Mouse (Mus musculus) lung, postnatal 4 days (tissue): ENCODE measurements at regions not wholly inside any gene's neighbourhood (a gene's known extent, or its start where the extent isn't known, plus 50 kb on each side); places are given as distances from the start of the nearest gene placed in this dataset.
"Not testable (repeated sequence)": the region's sequence is repeated elsewhere in the genome, so short reads cannot be mapped to it uniquely, and the experiment has no call there.

Experiments
- DNase-seq, 2 experiments: peaks; one replicate each; pipeline ENCODE4 v3.0.0; 2021

DNA sequence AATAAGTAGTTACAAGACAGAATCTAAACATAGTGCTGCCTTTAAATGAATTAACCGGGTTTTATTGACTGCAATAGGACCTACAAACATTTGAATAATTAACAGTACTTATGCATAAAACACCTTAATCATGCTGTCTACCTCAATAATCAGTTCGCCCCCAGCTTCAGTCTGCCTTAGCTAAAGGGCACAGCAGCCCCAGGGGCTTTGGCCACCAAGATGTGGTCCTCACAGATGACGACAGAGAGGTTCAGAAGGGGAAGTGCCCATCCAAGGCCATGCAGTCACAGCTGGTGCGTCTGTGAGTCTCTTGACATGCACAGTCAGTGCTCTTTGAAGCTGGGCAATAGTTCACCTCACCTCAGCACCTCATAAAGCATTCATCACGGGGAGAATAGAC is 452.8 kb upstream of the Jmjd1c start:
- no peak for DNase-seq

DNA sequence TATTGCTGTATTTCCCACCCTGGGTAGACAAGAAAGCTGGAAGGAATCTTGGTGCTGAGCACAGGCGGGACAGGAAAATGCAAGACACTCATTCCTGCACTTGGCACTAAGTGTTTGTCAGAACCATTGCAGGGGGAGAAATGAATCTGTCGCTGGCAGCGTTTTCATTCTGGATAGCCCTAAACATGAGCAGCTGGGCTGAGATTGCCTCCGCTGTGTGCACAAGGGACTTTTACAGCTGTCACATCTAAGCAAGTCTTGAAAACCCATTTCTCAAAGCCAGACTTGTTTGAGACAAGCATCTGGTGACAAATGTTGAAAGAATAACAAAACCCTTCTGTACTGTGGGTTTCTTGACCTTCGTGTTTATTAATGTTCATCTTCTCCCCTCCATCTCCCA is 438.4 kb upstream of the Jmjd1c start:
- peak in 1 of 2 experiments; percentile 32 for DNase-seq

DNA sequence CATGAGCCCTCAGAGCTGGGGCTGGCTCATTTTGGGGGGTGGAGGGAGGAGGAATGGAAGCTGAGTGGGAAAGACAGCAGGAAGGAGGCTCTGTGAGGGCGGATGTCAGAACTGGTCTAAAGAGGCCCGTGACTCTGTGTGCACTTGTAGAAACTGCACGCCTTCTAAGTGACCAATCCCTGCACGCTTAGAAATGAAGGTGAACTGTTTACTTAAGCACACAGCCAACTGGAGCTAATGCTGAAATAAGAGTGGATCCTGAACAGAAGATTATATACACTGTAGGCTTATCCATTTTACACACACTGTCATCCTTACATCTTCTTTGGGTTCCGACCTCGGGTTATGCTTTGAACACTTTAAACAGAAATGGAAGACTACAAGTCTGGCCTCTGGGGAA is 412.8 kb upstream of the Jmjd1c start:
- no peak for DNase-seq

DNA sequence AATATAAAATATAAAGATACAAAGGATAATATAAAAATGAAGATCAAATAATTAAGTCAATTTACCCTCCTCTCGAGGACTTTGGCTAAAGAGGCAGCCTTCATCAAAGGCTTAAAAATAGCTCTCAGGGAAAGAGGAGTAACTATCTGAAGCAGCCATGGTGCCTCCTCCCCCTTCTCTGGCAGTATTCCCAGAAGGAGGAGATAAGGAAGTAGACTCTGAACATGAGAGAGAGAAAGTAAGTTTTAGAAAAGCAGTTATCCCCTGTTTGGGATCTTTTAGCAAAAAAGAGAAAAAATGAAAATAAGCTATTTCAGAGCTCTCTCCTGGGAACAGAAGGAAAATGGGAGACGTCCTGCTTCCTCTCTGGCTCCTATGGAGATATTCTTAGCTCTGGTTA is 406.7 kb upstream of the Jmjd1c start:
- not testable (repeated sequence) for DNase-seq

DNA sequence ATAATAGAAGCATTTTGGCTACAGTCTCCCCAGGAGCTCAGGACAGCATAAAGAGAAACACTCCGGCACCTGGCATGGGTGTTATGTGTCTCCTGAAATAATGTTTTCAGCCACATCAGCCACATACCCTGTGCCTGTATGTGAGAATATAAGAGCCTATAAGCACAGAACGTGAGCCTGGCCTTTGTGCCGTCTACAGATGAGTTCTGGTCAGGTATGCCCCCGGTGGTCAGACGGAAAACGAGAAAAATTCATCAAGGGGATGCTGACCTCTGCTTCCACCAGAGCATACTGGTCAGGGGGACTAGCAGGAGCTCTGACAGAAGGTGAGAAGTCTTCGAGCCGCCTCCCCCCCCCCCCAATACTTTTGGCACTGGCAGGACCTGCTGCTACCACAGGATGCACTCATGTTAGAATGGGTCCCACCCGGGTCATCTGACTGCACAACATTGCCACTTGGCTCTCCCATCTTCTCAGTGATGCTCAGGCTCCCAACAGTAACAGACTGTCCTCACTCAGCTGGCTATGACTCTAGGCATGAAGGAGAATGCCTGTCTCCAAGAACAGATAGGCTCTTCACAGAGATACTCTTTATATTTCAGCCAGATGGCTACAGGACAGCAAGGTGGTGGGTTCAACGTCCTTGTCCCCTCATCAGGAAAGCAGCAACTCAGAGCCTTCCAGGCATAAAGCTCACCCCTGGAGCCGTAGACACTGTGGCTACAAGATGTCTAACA is 401.2 kb upstream of the Jmjd1c start:
- DNase-seq, result no peak

DNA sequence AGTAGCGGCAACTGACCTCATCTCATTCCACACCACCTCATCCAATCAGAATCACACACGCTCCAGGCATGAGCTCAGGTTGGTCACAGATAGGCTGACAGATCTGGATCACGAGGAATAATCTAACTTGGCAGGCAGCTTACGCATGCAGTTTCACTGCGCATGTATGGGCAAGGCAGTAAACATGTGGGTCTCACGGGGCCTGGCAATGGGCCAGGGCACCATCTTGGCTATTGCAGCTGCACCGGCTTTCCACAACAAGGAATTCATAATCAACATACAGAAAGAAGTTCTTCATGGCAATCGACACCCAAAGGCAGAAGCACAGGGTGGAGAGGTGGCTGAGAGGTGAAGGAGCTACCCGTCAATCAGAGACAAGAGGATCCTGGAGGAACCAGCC is 381.0 kb upstream of the Jmjd1c start:
- DNase-seq, result not testable (repeated sequence)

DNA sequence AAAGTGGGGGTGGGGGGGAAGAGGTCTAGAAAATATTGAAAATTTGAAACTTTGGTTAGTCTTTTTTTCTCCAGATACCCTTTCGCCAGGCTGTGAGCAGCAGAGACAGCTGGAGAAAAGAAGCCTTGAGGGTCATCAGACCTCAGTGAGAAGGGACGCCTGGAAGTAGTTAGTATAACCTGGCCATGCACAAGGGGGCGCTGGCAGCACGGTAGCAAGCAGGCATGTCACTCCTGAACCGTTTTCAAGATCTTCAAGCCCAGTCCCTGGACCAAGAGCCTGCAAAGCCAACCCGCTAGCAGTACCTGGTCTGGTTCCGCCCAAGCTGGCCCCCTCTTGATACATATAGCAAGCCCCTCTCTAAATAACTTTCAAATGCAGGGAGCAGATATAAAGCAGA is 378.0 kb upstream of the Jmjd1c start:
- peak in 1 of 2 experiments; percentile 10 for DNase-seq

DNA sequence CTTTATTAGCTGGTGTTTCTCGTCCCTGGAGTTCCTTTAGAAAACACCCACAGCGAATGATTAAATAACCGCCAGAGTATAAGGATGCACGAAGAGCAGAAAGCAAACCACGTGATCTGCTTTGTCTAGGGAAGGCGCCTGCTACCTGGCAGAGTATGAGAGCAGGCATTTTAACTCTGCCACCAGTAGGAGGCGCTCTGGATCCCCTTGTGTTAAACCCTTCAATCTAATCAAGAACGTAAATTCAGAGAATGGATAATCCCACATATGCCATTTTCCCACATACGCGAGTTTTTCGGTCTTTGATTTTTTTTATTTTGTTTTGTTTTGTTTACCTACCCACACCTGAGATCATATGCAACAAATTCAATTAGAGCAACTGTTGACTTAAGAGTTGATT is 376.1 kb upstream of the Jmjd1c start:
- DNase-seq, result no peak

DNA sequence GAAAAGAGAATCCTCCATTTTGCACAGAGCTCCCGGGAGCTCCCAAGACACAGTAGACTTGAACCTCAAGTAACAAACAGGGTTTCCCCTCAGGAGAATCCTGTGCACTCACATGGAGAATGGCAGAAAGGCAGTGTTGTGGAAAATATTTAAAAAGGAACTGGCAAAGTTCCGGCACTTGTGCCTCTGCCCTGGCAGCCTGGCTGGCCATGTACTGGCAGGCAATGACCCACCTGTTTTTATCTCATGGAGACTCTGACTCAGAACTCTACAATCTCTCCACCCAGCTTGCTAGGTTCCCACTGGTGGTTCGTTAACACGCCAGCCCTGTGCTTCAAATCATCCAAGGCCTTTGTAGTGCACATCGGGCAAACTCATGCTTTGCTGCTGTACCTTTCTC is 362.3 kb upstream of the Jmjd1c start:
- DNase-seq, result no peak

DNA sequence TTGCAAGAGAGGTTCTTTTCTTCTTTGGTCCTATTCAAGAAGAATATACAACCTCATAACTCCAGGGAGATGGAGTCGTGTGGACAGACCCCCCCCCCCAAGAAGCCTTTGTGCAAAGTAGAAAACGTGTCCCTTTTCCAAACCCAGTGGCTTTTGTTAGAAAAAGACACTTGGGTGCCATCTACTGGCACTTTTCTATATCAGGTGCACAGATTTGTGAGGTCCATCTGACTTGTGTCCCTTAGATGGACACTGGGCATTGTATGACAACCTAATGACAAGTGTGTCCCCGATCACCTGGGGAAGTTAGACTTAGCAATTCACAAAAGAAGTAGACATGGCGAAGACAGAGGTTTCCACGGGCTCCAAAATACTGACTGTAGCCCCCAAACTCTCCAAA is 361.1 kb upstream of the Jmjd1c start:
- no peak for DNase-seq

DNA sequence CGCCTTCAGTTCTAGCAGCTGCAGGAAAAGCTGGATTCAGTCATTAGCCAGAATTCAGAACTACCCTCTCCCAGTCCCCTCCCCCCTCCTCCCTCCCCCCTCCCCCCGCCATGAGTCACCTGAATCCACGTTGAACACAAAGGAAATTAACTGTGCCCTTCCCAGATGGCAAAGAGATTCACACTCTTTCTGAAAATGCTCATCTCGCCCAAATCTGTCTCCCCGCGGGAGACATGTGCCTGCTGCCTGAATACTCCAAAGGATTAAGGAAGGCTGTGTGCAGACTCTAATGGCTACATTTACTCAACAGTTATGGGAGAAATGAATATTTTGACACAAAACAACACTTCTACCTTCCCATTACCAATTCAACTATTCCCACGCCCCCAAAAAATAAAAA is 356.9 kb upstream of the Jmjd1c start:
- DNase-seq, result no peak

DNA sequence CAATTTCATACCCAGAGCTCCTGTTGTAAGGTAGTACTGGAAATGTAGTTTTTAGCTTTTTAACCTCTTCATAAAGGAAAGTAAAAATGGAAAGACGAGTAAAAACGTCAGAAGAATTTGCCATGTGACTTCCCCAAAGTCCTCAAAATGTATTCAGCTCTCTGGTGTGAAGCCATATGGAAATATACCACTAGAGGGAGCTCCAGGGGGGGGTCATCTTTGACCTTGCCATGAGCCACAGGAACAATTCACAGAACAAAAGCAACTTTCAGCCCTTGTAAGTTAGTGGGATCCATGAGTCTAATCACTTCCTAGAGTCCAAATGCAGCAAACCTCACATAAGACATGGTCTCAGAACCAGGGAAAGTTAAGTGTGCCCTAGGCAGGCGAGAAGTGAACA is 354.1 kb upstream of the Jmjd1c start:
- peak in 1 of 2 experiments; percentile 34 for DNase-seq

DNA sequence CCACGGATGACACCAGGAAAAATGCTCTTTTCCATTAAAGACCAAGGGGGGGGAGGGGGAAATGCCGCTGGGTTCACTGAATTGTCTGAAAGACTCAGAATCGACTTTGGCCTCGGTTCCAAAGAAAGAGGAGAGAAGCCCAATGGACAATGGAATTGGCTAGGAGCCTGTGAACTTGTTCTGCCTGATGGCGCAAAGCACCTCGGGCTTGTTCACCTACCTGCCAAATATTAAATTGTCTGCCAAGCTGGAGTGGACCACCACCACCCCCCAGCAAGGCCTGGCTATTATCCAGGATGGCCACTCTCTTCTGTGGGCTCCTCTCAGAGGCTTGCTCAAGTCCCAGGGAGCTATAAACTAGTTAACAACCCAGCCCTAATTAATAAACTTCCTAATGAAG is 352.7 kb upstream of the Jmjd1c start:
- no peak for DNase-seq

DNA sequence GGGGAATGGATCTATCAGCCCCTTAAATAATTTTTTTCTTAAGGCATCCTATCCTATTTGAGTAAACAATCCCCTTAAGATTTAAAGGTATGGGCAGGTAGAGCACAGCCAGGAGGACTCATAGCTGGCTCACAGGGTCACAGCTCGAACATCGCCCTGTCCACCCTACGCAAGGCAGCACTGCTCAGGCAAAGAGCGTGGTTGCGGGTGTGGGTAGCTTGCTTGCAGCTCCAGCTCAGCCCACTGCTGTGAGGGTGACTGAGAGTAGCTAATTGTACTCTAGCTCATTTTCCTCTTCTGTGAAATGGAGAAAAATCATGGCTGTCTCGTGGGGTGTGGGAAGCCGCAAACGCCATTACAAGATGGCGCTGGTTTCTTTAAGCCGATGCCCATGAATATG is 350.1 kb upstream of the Jmjd1c start:
- no peak for DNase-seq

DNA sequence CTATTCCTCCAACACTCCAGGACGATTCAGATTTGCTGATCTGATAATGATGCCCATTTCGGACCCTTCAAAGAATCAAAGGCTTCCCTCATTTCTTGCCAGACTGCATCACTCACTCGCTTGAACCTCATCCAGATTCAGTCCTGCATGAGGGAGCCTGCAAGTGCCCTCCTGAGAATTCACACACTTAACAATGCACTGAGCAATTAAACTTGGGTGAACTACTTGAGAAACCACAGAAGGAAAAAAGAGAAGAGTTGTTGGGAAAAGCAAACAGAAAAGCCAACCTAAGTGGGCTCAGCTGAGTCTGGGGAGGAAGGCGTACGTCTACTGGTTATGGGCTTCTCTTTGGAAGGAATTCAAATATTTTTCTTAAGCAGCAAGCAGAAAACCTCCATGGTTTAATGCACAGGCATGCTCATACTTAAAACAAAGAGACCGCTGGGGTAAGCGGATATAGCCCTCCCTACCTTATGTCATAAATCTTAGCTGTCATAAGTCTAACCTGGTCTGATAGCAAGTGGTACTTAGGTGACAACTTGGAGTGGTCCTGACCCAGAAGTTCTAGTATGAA is 343.6 kb upstream of the Jmjd1c start:
- DNase-seq, result peak; percentile 26 to 34

DNA sequence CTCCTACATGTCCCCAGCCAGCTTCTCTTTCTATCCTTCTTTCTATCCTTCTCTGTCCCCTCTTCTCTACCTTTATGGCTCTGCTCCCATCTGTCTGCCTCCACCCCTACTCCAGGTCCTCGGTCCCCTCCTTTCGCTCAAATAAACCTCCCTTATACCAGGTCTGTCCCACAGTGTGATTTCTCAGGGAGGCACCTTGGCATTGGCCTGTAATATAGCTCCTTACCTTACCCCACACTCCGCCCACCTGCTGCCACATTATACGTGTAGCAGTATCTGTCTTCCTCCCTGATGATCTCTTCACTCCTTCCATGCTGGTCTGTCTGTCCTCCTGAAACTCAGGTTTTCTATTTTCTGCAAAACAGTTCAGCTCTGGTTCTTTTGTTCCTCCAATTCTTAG is 339.1 kb upstream of the Jmjd1c start:
- no peak for DNase-seq

DNA sequence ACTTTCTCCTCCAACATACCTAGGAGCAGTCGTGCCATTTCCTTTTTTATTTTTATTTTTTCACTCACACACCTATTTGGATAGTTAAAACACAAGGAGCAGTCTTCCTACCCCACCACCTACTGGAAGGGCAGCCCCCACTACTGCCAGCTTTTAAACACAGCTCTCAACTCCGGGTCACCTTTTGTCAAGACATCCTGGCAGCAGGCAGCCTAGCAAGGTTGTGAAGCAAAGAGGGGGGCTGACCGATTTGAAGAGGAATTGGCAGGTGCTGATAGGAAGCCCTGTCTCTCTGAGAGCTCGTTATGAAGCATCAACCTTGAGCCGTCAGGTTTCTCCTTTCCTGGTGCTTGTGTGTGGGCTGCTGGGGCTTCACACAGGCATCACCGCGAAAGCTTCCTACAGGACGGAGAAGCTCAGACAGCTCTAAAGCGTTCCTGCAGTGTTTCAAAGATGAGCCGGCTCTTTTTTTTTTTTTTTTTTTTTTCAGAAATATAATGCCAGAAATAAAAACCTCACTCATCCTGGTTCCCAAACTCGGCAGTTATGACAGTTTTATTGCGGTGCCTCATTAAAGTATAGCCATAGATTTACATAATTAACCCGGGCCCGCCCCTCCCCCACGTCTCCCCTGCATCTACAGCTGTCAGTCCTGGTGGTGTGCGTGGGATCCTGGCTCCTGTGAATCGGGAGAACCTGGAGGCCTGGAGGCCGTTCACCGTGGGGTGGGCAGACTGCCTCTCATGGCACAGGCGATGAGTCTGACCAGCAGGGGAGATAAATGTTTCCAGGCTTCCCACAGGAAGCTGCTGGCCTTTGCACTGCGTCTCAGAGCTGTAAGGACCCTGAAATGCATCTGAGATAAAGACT is 325.5 kb upstream of the Jmjd1c start:
- DNase-seq, result no peak

DNA sequence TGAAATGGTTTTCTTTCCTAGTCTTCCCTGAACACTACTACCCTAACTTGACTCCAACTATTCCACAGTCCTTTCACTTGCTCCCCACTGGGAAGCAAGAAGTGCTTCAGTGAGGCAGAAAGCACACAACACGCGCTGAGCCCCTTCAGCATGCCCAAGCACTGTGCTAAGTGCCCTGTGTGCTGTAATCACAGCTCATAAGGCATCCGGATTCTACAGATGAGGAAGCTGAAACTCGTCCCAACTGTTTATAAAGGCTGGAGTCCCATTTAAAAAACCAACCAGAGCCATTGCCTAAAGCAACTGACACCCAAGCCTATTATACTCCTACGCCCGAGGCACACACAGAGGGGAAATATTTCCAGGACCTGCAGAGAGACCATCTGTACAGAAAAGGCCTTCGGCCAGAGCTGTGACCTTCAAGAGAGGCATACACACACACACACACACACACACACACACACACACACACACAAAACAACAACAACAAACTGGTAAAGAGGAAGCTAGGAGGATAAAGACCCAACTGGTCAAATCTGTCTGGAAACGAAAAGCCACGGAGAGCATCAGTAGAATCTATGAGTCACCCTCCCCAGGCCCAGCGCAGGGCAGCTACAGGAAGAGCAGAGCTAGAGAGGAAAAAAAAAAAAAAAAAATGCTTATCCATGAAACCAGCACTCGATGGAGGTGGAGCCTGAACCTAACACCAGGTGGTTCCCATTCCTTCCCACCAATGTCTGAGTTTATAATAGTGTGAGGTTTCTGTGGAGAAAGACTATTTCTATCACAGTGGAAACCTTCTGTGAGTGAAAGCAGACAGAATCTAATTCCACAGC is 315.4 kb upstream of the Jmjd1c start:
- no peak for DNase-seq

DNA sequence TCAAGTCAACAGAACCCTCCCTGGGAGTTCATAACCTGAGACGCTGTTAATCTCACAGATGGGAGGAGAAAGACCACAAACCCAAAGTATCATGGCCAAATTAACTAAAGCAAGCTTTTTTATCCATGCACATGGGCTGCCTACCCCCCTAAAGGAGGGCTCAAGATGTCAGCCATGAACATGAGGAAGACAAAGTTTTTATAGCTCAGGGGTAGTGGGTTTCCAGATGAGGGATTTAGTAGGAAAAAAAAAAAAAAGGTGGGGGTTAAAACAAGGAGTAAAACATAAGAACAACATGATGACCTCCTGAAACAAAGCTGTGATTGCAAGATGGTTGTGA is 314.8 kb upstream of the Jmjd1c start:
- DNase-seq, result no peak

DNA sequence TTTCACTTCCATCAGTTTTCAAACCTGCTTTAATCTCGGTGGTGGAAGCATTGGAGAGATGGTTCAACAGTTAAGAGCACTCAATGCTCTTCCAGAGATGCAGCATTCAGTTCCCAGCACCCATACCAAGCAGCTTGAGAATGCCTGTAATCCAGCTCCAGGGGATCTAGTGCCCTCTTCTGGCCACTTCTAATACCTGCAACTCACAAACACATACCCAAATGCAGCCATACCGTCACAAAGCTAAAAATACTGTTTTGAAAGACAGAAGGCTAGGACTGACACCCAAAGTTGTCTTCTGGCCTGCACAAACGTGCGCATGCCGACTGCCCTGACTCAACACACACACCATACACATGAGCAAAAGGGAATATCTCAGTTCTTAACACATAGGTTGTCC is 313.9 kb upstream of the Jmjd1c start:
- no peak for DNase-seq

DNA sequence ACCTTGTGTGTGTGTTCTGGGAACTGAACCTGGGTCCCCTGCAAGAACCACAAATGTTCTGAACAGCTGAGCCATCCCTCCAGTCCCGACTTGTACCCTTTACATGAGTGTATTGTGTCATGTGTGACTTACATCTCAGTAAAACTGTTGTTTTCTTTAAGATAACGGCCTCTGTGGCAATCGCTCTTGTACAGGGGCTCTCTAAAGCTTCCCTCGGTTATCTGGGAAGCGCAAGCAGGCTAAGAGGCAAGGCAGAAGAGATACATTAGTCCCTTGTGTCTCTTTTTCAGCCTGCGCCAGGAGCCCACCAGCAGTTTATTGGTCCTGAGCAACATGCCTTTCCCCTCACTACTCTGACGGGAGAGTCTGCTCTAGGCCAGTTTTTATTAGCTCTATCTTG is 308.1 kb upstream of the Jmjd1c start:
- DNase-seq, result no peak

DNA sequence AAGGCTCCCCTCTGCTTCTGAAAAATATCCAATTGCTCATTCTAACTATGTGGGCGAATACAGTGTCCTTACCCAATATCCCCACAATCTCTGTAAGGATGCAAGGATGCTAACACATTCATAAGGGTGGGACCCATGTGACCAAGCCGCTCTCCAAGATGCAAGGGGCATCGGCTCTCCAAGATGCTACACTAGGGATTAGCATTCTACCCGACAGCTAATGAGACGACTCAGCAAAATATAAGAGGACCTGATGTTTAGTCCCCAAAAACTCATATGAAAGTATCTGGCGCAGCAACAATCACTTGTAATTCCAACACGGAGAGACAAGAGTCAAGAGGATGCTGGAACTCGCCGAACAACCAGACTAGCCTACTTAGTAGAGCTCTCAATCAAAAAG is 299.6 kb upstream of the Jmjd1c start:
- DNase-seq, result no peak

DNA sequence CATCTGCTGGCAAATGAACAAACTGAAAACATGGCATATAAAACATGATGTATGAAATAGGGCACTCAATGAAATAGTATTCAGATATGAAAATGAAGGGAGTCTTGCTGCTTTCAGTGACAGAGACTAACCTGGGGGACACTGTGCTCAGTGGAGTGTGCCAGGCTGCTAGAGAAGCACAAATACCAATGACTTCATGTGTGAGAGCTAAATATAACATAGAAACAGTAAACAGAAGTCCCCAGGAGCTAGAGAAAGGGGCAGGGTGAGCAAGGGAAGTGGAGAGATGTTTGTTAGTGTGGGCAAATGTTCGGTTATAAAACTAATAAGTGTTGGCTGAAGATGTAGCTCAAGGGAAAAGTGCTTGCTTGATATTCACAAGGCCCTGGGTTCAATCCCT is 293.2 kb upstream of the Jmjd1c start:
- DNase-seq, result no peak
